Mouse (Mus musculus): Measurements from ENCODE around the gene Apba2. TPM values are rescaled to one million over a fixed set of nuclear protein-coding genes. Genes with fewer than 3 reads are reported as not detected.

Apba2 gene
- total RNA-seq, 2 experiments from 2014 or later: 245 to 264 TPM

DNA sequence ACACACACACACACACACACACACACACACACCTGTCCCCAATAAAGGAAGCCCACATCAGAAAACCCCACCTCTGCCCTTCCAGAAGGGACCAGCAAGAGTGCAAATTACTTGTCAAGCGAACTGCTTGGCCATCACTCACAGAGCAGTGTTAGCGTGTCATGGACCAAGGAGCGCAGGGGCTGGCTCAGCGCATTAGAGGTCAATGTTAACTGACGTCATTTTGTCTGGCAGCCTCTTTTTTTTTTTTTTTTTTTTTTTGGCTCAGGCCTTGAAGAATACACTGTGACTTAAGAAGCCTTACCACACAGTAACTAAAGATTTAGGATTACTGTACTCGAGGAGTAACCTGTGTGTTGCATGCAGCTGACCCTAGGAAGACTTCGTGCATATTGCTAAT, 252.7 kb downstream of the Apba2 start:
- DNase-seq (ENCODE audit: low spot score in 2 of 2): no peak
- intact Hi-C loops (cut with DNase I): no loop called here

DNA sequence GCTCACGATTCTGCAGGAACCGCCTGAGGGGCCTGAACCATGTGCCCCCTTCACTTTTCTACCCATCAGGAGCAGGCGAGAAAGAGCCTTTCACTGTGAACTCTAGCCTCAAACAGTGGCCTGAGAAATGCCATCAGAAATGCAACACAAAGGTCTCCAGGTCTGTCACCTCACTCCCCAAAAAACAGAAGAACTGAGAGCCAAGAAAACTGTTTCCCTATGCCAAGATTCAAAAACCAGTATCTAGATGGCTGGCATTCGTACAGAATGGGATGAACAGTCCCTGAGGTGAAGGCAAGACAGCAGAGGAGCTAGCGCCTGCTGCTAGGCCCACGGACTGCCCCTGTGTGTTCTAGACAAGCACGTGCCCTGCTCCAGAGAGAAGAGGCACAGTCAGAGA, 253.6 kb downstream of the Apba2 start:
- intact Hi-C loops (cut with DNase I): no loop called here
- no peak for DNase-seq (ENCODE audit: low spot score in 2 of 2)

DNA sequence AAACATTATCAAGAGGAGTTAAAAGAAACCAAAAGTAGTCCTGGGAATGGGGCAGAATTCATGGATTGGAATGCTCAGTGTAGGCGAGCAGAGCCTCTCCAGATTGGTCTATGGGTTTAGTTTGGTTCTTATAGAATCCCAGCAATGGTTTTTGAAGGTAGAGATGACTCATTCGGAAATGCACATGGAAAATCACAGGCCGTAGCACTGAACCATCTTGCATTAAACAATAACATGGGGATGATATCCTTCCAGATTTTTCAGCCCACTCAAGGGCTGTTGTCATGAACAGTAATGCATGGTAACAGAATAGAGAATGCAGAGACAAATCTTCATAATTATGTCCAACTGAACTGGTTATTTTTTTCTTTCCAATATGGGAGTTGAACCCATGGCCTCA, 264.1 kb downstream of the Apba2 start:
- no peak for DNase-seq (ENCODE audit: low spot score in 2 of 2)
- intact Hi-C loops (cut with DNase I): no loop called here

DNA sequence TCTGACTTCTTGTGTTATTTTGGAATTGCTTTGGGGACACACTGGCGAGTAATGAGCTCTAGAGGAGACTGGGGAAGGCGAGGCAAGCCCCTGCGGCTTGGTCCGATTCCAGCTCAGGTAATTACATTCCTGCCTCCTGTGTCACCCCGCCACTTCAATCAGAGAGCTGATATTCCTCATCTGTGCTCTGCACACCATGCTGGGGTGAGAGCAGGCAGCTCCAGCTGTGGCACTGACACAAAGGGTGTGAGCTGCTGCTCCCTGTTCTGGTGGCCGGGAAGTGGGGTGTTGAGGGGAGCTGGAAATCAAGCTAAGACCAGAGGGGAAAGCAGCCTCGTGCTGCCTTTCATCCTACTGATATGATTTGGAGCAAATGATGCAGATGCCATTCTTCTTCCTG, 268.3 kb downstream of the Apba2 start:
- DNase-seq (ENCODE audit: low spot score in 2 of 2): no peak
- intact Hi-C loops (cut with DNase I): no loop called here

DNA sequence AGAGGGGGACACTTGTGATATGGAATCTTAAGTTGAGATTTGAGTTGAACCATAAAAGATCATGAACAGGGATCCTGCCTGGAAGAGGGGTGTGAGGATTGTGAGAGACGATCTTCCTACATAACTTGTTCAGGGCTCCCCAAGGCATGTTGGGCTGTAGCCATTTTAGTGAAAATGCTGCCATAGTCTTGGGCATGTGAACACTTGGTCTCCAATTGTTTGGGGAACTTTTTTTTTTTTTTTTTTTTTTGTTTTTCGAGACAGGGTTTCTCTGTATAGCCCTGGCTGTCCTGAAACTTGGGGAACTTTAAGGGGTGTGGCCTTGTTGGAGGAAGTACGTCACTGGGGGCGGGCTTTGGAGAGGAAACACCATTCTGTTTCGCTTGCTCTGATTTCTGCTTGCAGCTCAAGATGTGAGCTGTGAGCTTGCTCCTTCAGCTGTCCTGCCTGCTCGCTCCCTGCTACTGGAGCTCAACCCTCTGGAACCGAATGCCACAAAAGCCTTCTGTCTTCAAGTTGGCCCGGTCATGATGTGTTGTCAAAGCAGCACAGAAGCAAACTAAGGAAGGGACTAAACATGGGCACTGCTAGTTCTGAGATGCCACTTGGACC, 269.4 kb downstream of the Apba2 start:
- intact Hi-C loops (cut with DNase I): no loop called here

DNA sequence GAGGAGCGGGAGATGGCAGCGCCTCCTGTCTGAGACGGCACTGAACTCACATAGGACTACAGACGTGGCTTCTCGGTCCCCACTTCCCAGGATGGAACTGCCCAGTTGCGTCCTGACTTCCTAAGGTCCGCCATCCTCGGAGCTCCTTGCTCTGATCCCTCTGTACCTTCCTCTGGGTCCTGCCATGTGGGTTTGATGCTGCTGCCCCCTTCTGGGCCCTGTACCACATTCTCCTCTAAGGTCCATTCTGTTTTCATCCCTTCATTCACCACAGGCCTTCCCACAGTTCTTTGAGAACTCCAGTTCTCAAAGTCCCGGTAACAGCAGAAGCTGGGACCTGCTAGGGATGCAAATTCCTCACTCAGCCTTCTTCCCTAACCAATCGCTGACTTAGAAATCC, 272.0 kb downstream of the Apba2 start:
- intact Hi-C loops (cut with DNase I): no loop called here
- no peak for DNase-seq (ENCODE audit: low spot score in 2 of 2)

More for the DNA sequence above, 269.4 kb downstream of the Apba2 start:
- no peak for DNase-seq (ENCODE audit: low spot score in 2 of 2)

DNA sequence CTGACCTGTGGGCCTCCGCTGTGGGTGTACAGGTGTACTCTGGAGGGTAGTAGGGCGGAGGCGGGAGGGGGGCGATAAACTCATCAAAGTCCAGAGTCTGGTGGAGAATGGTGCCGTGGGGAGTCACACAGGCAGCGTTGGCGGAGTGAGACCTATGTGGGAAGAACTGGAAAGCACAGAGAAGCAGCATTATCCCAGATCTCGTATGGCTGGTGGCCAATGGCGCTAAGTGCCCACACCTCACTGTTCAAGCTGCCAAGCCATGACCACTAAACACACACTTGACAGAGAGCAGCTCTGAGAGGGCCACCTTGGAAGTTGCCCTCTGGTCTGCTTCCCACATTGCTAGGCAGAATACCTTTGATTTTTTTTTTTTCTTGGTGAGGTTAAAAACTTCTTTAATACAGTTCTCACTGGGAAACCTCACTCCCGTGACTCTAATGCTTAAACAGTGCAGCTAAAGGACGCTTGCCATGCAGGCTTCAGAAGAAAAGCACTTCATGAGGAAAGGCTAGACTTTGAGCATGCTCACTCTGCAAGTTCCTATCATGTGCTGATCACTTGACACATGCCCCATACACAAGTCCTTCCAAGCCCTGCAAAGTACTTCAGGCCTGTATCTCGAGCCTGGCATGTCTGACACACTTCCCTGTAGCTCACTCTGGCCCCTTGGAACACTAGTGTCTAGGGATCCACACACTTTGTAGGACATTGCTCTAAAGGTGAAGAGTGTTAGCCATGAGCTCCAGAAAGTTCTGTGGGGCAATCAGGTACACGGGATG, 275.4 kb downstream of the Apba2 start:
- intact Hi-C loops (cut with DNase I): no loop called here
- DNase-seq (ENCODE audit: low spot score in 2 of 2): peak; percentile 73 to 80

DNA sequence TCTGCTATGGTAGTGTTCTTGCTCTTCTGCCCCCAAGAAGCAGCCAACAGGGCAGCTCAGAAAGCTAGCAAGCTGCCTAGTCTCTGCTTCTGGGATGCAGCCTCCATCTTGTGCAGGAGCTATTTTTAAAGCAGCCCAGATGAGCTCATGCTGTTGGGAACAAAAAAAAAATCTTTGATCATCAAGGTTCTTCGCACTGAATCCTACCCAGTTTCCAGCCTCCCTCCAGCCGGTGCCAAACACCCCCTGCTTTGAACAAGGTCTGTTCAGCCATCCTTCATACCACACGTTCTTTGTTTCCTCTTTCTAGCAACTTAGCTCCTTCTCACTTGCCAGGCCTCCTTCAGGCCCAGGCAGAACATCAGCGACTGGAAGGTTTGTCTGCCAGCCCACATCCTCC, 278.0 kb downstream of the Apba2 start:
- peak; percentile 77 to 79 for DNase-seq (ENCODE audit: low spot score in 2 of 2)
- intact Hi-C loops (cut with DNase I): loop anchor here (2.0 kb wide), 1 partner anchor 29 kb away; no protein-coding TSS in a partner anchor

DNA sequence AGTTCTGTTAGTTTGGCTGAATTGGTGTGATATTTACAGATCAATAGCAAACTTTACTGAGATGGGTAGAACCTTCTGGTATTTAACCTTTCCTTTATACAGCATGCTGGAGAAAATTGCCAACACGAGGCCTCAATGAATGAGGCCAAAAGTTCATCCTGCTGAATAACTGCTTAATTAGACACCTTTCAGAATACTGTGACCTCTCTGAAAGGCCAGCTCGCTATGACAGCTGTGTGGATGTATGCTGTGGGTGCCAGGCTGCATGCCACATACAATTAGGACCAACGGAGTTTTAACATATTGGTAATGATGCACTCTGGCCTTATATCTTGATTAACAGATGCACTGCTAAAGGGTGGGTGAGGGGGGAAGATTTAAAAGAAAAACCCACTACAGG, 283.5 kb downstream of the Apba2 start:
- intact Hi-C loops (cut with DNase I): no loop called here
- no peak for DNase-seq (ENCODE audit: low spot score in 2 of 2)

DNA sequence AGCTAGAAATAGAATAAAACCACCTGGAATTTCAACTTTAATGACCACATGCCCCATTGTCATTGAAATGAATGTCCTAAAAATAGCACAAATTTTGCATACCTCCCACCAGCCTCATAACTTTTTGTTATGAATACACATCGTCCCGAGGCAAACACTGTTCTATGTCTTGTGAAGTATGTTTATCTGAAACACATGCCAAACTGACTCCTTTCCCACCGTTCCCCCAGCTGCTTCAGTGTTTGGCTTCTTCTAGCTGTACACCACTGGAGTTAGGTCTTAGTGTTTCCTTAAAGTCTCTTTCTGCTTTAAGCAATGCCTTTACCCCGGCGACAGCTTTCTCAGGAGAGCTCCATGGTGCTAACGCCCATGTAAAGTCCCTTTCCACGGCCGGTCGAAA, 289.6 kb downstream of the Apba2 start:
- no peak for DNase-seq (ENCODE audit: low spot score in 2 of 2)
- intact Hi-C loops (cut with DNase I): no loop called here

DNA sequence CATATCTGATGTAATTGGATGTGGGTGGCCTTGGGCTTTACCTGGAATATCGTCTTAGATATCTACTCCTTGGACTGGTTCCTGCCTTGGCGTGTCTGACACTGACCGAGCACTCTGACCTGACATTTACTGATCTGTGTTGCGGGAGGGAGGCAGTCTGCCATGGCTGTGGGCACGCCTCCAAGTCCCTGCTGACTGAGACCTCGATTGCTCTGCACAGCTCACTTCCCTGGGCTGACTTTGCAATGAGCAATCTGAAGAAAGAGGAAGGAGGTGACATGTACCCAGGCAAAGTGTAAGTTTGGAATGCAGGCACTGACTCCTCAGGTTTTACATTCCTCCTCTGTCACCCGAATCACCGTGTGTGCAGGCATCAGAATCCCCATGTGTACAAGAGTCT, 290.5 kb downstream of the Apba2 start:
- intact Hi-C loops (cut with DNase I): no loop called here
- DNase-seq (ENCODE audit: low spot score in 2 of 2): no peak

DNA sequence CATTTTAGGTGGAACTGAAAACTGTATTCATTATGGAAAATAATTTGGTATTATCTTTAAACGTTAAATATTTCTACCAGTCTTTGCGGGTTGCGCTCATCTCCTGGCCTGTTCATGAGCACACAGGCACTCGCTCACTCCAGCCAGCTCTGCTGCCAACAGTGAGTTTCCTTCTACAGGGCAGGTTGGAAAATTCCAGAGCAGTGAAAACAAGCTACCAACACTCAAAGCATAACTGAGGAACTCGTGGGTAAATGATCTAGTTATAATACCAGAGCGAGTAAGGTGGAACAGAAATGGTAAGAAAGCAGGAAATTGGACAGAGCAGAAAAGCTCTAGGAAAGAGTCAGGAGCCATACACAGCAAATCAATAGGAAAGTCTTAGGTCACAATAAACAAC, 294.0 kb downstream of the Apba2 start:
- intact Hi-C loops (cut with DNase I): no loop called here
- no peak for DNase-seq (ENCODE audit: low spot score in 2 of 2)

Other genes with a start within 250 kb of the Apba2 start
- gene Mtmr10, start 214.1 kb upstream of the Apba2 start, total RNA-seq (2021): 10 to 100 TPM; 16.1 to 17.5 TPM
- 10 to 100 TPM in 1 of 2 experiments, 1 to 10 TPM in 1; 9.1 to 12.8 TPM for gene Fan1, start 127.6 kb upstream of the Apba2 start, total RNA-seq (2021)
- gene Mphosph10, start 109.4 kb upstream of the Apba2 start, total RNA-seq (2021): 10 to 100 TPM; 16.1 to 19.6 TPM
- 10 to 100 TPM; 46.8 to 48.9 TPM for gene Mcee, start 109.1 kb upstream of the Apba2 start, total RNA-seq (2021)